Comparison of ENCODE assay signal across 15 mouse cellular contexts in genomic region chr7:129909730-129910129, GRCm38 (mm10).
"Had no signal": no experiment of that assay in that cellular context is flagged by ENCODE, and none has a peak within 500 bp of the region (broad histone marks: within the 10 kb centered on the region; RNA-seq: fewer than 3 reads in every experiment).

No protein-coding gene starts in this region.

- H3K27me3 ChIP-seq: neural tube, embryonic 12.5 days; neural tube, embryonic 13.5 days; neural tube, embryonic 15.5 days; stomach, embryonic 15.5 days had no signal

- H3K36me3 ChIP-seq: neural tube, embryonic 12.5 days; neural tube, embryonic 13.5 days; neural tube, embryonic 15.5 days; stomach, embryonic 15.5 days had no signal

- H3K4me2 ChIP-seq: neural tube, embryonic 12.5 days; neural tube, embryonic 13.5 days; neural tube, embryonic 15.5 days; stomach, embryonic 15.5 days had no signal

- H3K4me1 ChIP-seq: neural tube, embryonic 12.5 days; neural tube, embryonic 13.5 days; neural tube, embryonic 15.5 days; stomach, embryonic 15.5 days had no signal

- H3K9ac ChIP-seq: neural tube, embryonic 12.5 days; neural tube, embryonic 13.5 days; neural tube, embryonic 15.5 days; stomach, embryonic 15.5 days had no signal

- DNase-seq: retina, postnatal 1 day; right cerebral cortex, adult 18-20 months; right cerebral cortex, postnatal 14 days; right cerebral cortex, postnatal 25 days; right cerebral cortex, postnatal 4 days; spleen, adult 18-20 months; thymus, adult 18-20 months; thymus, adult 2 months; thymus, postnatal 14 days; thymus, postnatal 36 days; thymus, postnatal 4 days had no signal

- H3K4me3 ChIP-seq: neural tube, embryonic 12.5 days; neural tube, embryonic 13.5 days; neural tube, embryonic 15.5 days; stomach, embryonic 15.5 days had no signal

- H3K27ac ChIP-seq: neural tube, embryonic 12.5 days; neural tube, embryonic 13.5 days; neural tube, embryonic 15.5 days; stomach, embryonic 15.5 days had no signal

- H3K9me3 ChIP-seq: neural tube, embryonic 12.5 days; neural tube, embryonic 13.5 days; neural tube, embryonic 15.5 days; stomach, embryonic 15.5 days had no signal
